Mouse (Mus musculus) CH12.LX (cell line): ENCODE measurements around the gene Zfp296.

Experiments used
- CTCF ChIP-seq, 2 experiments: IDR thresholded peaks in 1 of 2; conservative IDR thresholded peaks in 1 of 2; 2 replicates each; pipeline ENCODE4 v1.5.1; 2011 to 2012; ENCODE audit warnings: low read depth in 2 of 2, low read length in 2 of 2, improper control_type of control experiment in 1 of 2, inconsistent platforms in 1 of 2, mild to moderate bottlenecking in 1 of 2, moderate library complexity in 1 of 2
- E2F4 ChIP-seq: IDR thresholded peaks from 2 replicates; pipeline ENCODE4 v1.6.1; 2011; ENCODE audit warnings: low read depth, low read length, improper control_type of control experiment; ENCODE audit not compliant: insufficient replicate concordance
- ELF1 ChIP-seq: IDR thresholded peaks from 2 replicates; pipeline ENCODE4 v1.6.1; 2014; ENCODE audit warnings: low read depth, mild to moderate bottlenecking, inconsistent platforms, low read length, improper control_type of control experiment
- EP300 ChIP-seq: IDR thresholded peaks from 2 replicates; pipeline ENCODE4 v1.6.1; 2011; ENCODE audit warnings: low read length, improper control_type of control experiment
- GABPA ChIP-seq: IDR thresholded peaks from 2 replicates; pipeline ENCODE4 v1.6.1; 2012; ENCODE audit warnings: low read depth, low read length, improper control_type of control experiment, inconsistent platforms; ENCODE audit not compliant: insufficient replicate concordance
- HCFC1 ChIP-seq: IDR thresholded peaks from 2 replicates; pipeline ENCODE4 v1.6.1; 2012; ENCODE audit warnings: low read depth, mild to moderate bottlenecking, inconsistent platforms, low read length, improper control_type of control experiment
- JUND ChIP-seq: conservative IDR thresholded peaks from 2 replicates; pipeline ENCODE4 v1.6.1; 2011; ENCODE audit warnings: low read depth, low read length, improper control_type of control experiment
- MEF2A ChIP-seq: IDR thresholded peaks from 2 replicates; pipeline ENCODE4 v1.6.1; 2014; ENCODE audit warnings: low read depth, mild to moderate bottlenecking, inconsistent platforms, low read length, improper control_type of control experiment, borderline replicate concordance
- MXI1 ChIP-seq: IDR thresholded peaks from 2 replicates; pipeline ENCODE4 v1.6.1; 2011; ENCODE audit warnings: mild to moderate bottlenecking, low read depth, low read length, improper control_type of control experiment
- POLR2A ChIP-seq: IDR thresholded peaks from 2 replicates; pipeline ENCODE4 v1.6.1; 2011; ENCODE audit warnings: low read depth, mild to moderate bottlenecking, improper control_type of control experiment, low read length
- SMC3 ChIP-seq: IDR thresholded peaks from 2 replicates; pipeline ENCODE4 v1.6.1; 2011; ENCODE audit warnings: low read depth, low read length, improper control_type of control experiment
- USF1 ChIP-seq: IDR thresholded peaks from 2 replicates; pipeline ENCODE4 v1.6.1; 2014; ENCODE audit warnings: low read depth, mild to moderate bottlenecking, inconsistent platforms, low read length, improper control_type of control experiment
- USF2 ChIP-seq: conservative IDR thresholded peaks from 2 replicates; pipeline ENCODE4 v1.6.1; 2011; ENCODE audit warnings: low read depth, low read length, improper control_type of control experiment
- ZNF384 ChIP-seq: IDR thresholded peaks from 2 replicates; pipeline ENCODE4 v1.6.1; 2012; ENCODE audit warnings: low read depth, low read length, improper control_type of control experiment, inconsistent platforms

GRCm38 (mm10) chr7:19549394-19549793 is 27.7 kb upstream of the Zfp296 start:
- TF ChIP-seq MEF2A (no peak), EP300 (no peak), SMC3 (no peak), POLR2A (no peak), GABPA (no peak), MXI1 (no peak), CTCF (conservative IDR thresholded peaks at IDR 0.05 in 1 of 2, IDR thresholded peaks at IDR 0.05 in 1 of 2; ENCODE audit: low read depth in 2 of 2, low read length in 2 of 2) (no peak), USF2 (no peak), HCFC1 (no peak), JUND (no peak), ZNF384 (no peak), E2F4 (no peak), USF1 (no peak), ELF1 (no peak)
